Mouse (Mus musculus) lung, embryonic 14.5 days (tissue): ENCODE measurements around the gene Dhx16. TPM values are rescaled to one million over a fixed set of nuclear protein-coding genes. Genes with fewer than 3 reads are reported as not detected.
A peak's percentile ranks its signal among the peaks of the same experiment; 100 is the strongest.

ENCODE experiments used
- ATAC-seq: fragments of 200-750 bp; cut with Nextera tagmentation; 2 replicates; pipeline ENCODE4 v1.8.0; 2017; ENCODE audit warnings: mild to moderate bottlenecking, moderate TSS enrichment, moderate library complexity; ENCODE audit not compliant: insufficient read depth
- DNase-seq: peaks from one replicate; pipeline ENCODE4 v3.0.0-alpha.2; 2015
- H3K27ac ChIP-seq: fragments of 300-500 bp; sonication (generic); 2 replicates; pipeline ENCODE4 v1.5.1; 2014; ENCODE audit warnings: low read depth, mild to moderate bottlenecking, moderate library complexity
- H3K27me3 ChIP-seq: fragments of 300-500 bp; sonication (generic); 2 replicates; pipeline ENCODE4 v1.6.1; 2014; ENCODE audit warnings: low read length, control low read depth; ENCODE audit not compliant: insufficient read depth
- H3K36me3 ChIP-seq: fragments of 300-500 bp; sonication (generic); 2 replicates; pipeline ENCODE4 v1.6.1; 2014; ENCODE audit warnings: control low read depth; ENCODE audit not compliant: insufficient read depth
- H3K4me1 ChIP-seq: fragments of 300-500 bp; sonication (generic); 2 replicates; pipeline ENCODE4 v1.6.1; 2014; ENCODE audit warnings: antibody characterized with exemption, control low read depth; ENCODE audit not compliant: insufficient read depth
- H3K4me2 ChIP-seq: fragments of 300-500 bp; sonication (generic); 2 replicates; pipeline ENCODE4 v1.6.1; 2014; ENCODE audit warnings: mild to moderate bottlenecking
- H3K4me3 ChIP-seq: fragments of 300-500 bp; sonication (generic); 2 replicates; pipeline ENCODE4 v1.5.1; 2014; ENCODE audit warnings: low read depth, low read length
- H3K9ac ChIP-seq: fragments of 300-500 bp; sonication (generic); 2 replicates; pipeline ENCODE4 v1.6.1; 2014
- H3K9me3 ChIP-seq: fragments of 300-500 bp; sonication (generic); 2 replicates; pipeline ENCODE4 v1.6.1; 2016; ENCODE audit warnings: low read depth, low read length, control low read depth
- CTCF ChIP-seq: IDR thresholded peaks from 2 replicates; pipeline ENCODE4 v1.5.1; 2016; ENCODE audit warnings: antibody characterized with exemption, low read depth
- WGBS: fragments of 180-500 bp; shearing (Covaris S2); extraction: QIAGEN DNeasy Blood & Tissue Kit; methylation state at CpG from one replicate; pipeline ENCODE4 v1.1.7; 2014; 5-methylcytosine and 5-hydroxymethylcytosine counted together
- polyA plus RNA-seq: library from polyadenylated mRNA; unstranded; fragments of >200 nt; fragmentation: Nextera tagmentation; extraction: Ambion mirVana; gene quantifications from 2 replicates; pipeline ENCODE4 v1.2.1, GENCODE M21; 2014

Gene Dhx16
- polyA plus RNA-seq, 1 experiment from 2014 or later: 42.9 TPM

GRCm38 (mm10) chr17:35841076-35841950 lies 38.3 kb upstream of the Dhx16 start, which contains the start of gene Mdc1:
Gene Mdc1 (plus strand): TSS chr17:35841515.
- H3K27me3 ChIP-seq: no peaks in the 10 kb centered on the region
- H3K36me3 ChIP-seq: peaks cover 30% of the 10 kb centered on the region
- peak; percentile 46 for TF ChIP-seq CTCF
- DNase-seq (peak; percentile 100), ATAC-seq (peak; percentile 90)
- H3K9me3 ChIP-seq: no peaks in the 10 kb centered on the region
- peaks cover 4% of the 10 kb centered on the region; the same call in 1 of the 2 replicates for H3K4me1 ChIP-seq
- peak within 1 kb of the TSS; percentile 68 for H3K4me3 ChIP-seq
- peak within 1 kb of the TSS; percentile 87 for H3K4me2 ChIP-seq
- WGBS: under 1% methylated on average over 59 of the region's 59 CpGs
- peak within 1 kb of the TSS; percentile 89 for H3K27ac ChIP-seq
- H3K9ac ChIP-seq: peak within 1 kb of the TSS; percentile 74

DNA sequence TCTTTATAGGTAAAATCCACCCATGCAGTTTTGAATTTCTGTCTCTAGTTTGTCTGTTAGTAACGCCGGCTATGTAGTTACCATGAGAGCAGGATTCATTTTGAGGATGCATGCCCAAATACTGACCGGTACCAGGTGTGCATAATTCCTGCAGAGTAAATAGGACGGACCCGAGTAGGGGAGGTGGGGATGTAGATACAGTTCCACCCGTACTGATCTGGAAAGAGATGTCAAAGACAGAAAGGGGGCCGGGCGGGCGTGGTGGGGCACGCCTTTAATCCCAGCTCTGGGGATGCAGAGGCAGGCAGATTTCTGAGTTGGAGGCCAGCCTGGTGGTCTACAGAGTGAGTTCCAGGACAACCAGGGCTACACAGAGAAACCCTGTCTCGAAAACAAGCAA lies 37.6 kb upstream of the Dhx16 start:
- Histone ChIP-seq H3K36me3 (peaks cover 29% of the 10 kb centered on the region), H3K4me3 (peak overlapping the region; percentile 68), H3K9ac (peak overlapping the region; percentile 74), H3K27ac (peak overlapping the region; percentile 89), H3K9me3 (no peaks in the 10 kb centered on the region), H3K4me1 (peaks cover 4% of the 10 kb centered on the region; the same call in 1 of the 2 replicates), H3K27me3 (no peaks in the 10 kb centered on the region), H3K4me2 (peak overlapping the region; percentile 87)
- DNase-seq (no peak), ATAC-seq (no peak)
- TF ChIP-seq CTCF: no peak
- 11% methylated on average over 11 of the region's 11 CpGs for WGBS

- Histone ChIP-seq H3K27ac (no peak overlapping the region), H3K4me1 (peaks cover 4% of the 10 kb centered on the region; the same call in 1 of the 2 replicates), H3K9ac (no peak overlapping the region), H3K9me3 (no peaks in the 10 kb centered on the region), H3K36me3 (peaks cover 43% of the 10 kb centered on the region), H3K4me2 (no peak overlapping the region), H3K4me3 (no peak overlapping the region), H3K27me3 (no peaks in the 10 kb centered on the region)
- TF ChIP-seq CTCF: no peak; the same call in 1 of the 2 replicates
- WGBS: 94% methylated on average over 3 of the region's 3 CpGs
- DNase-seq: peak; percentile 13
- ATAC-seq: no peak
These were observed 36.1 kb upstream of the Dhx16 start for GRCm38 (mm10) chr17:35843514-35843913.

GRCm38 (mm10) chr17:35848112-35848511 lies 31.5 kb upstream of the Dhx16 start:
- H3K27ac ChIP-seq: no peak overlapping the region
- peaks cover 89% of the 10 kb centered on the region for H3K36me3 ChIP-seq
- ATAC-seq (peak; percentile 41; the same call in 1 of the 2 replicates), DNase-seq (no peak)
- peak; percentile 23; the same call in 1 of the 2 replicates for TF ChIP-seq CTCF
- WGBS: 58% methylated on average over 1 of the region's 1 CpGs
- H3K9me3 ChIP-seq: no peaks in the 10 kb centered on the region
- no peaks in the 10 kb centered on the region for H3K27me3 ChIP-seq
- no peak overlapping the region for H3K4me3 ChIP-seq
- no peak overlapping the region for H3K4me2 ChIP-seq
- H3K4me1 ChIP-seq: peaks cover under 1% of the 10 kb centered on the region; the same call in 1 of the 2 replicates
- H3K9ac ChIP-seq: no peak overlapping the region

- Histone ChIP-seq H3K4me3 (no peak overlapping the region), H3K4me2 (no peak overlapping the region), H3K4me1 (no peaks in the 10 kb centered on the region), H3K27me3 (no peaks in the 10 kb centered on the region), H3K36me3 (peaks cover 91% of the 10 kb centered on the region), H3K9ac (no peak overlapping the region), H3K27ac (no peak overlapping the region), H3K9me3 (no peaks in the 10 kb centered on the region)
- ATAC-seq (no peak), DNase-seq (no peak)
- 84% methylated on average over 3 of the region's 3 CpGs for WGBS
- no peak for TF ChIP-seq CTCF
These were observed 28.6 kb upstream of the Dhx16 start for GRCm38 (mm10) chr17:35850974-35851373.

DNA sequence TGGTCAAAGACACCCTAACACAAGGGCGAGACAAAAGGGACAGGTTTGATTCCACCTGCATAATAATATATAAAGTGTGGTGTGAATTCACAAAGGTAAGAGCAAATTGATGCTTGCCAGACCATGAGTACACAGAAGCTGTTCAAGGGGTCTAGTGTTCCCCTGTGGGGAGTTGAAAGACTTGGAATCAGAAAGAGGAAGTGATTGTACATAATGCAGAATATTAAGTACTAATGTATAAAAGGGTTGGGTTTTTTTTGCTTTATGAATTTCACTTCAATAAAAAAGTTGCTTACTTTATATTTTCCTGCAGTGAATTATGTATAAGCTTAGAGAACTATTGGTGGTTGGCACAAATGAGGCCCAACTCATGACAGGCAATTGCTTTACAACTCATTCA lies 20.2 kb upstream of the Dhx16 start:
- H3K9ac ChIP-seq: no peak overlapping the region
- H3K36me3 ChIP-seq: peaks cover 44% of the 10 kb centered on the region
- no peak for DNase-seq
- no peak overlapping the region for H3K27ac ChIP-seq
- no peak overlapping the region for H3K4me2 ChIP-seq
- no peaks in the 10 kb centered on the region for H3K9me3 ChIP-seq
- no peak for TF ChIP-seq CTCF
- no peaks in the 10 kb centered on the region for H3K27me3 ChIP-seq
- H3K4me1 ChIP-seq: 0 out of 2 replicates have a peak, but pooled peaks cover 4% of the 10 kb centered on the region
- no peak for ATAC-seq
- no peak overlapping the region for H3K4me3 ChIP-seq
- WGBS: 88% methylated on average over 1 of the region's 1 CpGs

DNA sequence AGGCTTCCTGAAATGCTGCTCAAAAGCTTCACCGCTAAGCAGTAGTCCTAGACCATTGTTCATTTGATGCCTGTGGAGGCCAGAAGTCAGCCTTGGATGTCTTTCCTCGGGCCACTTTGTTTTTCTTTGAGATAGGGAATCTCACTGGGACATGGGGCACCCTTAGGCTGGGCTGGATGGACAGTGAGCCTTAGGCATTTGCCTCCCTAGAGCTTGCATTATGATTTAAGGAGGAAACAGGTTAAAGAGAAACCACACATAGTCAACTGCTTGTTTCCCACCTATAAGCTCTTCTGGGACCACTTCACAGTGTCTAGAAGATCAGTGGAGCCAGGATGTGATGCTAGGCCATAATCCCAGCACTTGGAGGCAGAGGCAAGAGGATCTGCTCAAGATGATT lies 19.8 kb upstream of the Dhx16 start:
- TF ChIP-seq CTCF: no peak
- ATAC-seq: no peak
- H3K4me3 ChIP-seq: no peak overlapping the region
- H3K27me3 ChIP-seq: no peaks in the 10 kb centered on the region
- H3K36me3 ChIP-seq: peaks cover 40% of the 10 kb centered on the region
- 53% methylated on average over 2 of the region's 2 CpGs for WGBS
- H3K9ac ChIP-seq: no peak overlapping the region
- H3K27ac ChIP-seq: no peak overlapping the region
- 0 out of 2 replicates have a peak, but pooled peaks cover 4% of the 10 kb centered on the region for H3K4me1 ChIP-seq
- no peaks in the 10 kb centered on the region for H3K9me3 ChIP-seq
- no peak for DNase-seq
- H3K4me2 ChIP-seq: no peak overlapping the region
